Comparison of ENCODE assay signal across 8 mouse cellular contexts in the genomic region with DNA sequence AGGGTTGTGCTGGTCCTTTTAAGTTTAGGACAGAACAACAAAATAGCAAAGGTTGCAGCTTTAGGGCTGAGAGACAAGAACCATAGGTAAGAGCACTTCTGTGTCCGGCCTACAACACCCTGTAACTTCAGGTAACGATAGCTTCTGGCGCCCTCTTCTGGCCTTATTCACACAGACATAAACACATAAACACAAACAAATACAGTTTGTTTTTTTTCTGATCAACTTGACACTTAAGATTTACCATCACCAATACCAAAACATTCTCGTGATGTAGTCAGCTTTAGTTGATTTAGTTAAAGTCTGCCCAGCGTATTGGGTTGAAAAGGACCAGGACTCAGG. TPM values are rescaled to one million over a fixed set of nuclear protein-coding genes. Genes with fewer than 3 reads are reported as not detected.
DNase-seq lines count a peak whose midpoint lies in the region; ATAC-seq and TF ChIP-seq lines count a peak whose summit lies in the region.
"Had no signal": no experiment of that assay in that cellular context is flagged by ENCODE, and none has a peak within 500 bp of the region (broad histone marks: within the 10 kb centered on the region; RNA-seq: fewer than 3 reads in every experiment).

No protein-coding gene starts in this region.

- TF ChIP-seq POLR2A in CH12.LX (IDR thresholded peaks at IDR 0.05; ENCODE audit: low read depth, low read length) = no peak
- TF ChIP-seq POLR2A in bone marrow macrophage, adult 2 months (IDR thresholded peaks at IDR 0.05; ENCODE audit: borderline replicate concordance, low read depth, low read length) = no peak

- dilution Hi-C loops in CH12.LX (cut with MboI; ENCODE audit: extremely low pct_ligation_motif_present, extremely low pct_unique_long_range_greater_than_20kb, low sequenced_read_pairs) = no loop called here

- H3K27ac ChIP-seq in kidney, embryonic 16.5 days (ENCODE audit: low read length) = no peak overlapping the region
- no peak overlapping the region for H3K27ac ChIP-seq in CH12.LX (ENCODE audit: insufficient read depth, low read depth)
- H3K27ac ChIP-seq in bone marrow macrophage, adult 2 months (ENCODE audit: insufficient read depth, low read depth, low read length) = peak overlapping the region; percentile 37
- no peak overlapping the region for H3K27ac ChIP-seq in hindbrain, embryonic 12.5 days
- H3K27ac ChIP-seq: embryonic facial prominence, embryonic 12.5 days had no signal

- H3K4me1 ChIP-seq in kidney, embryonic 16.5 days (ENCODE audit: insufficient read depth, low read length) = no peaks in the 10 kb centered on the region
- peaks cover 3 to 15% of the 10 kb centered on the region in 2 experiments; a peak in 3 of 4 replicates for H3K4me1 ChIP-seq in CH12.LX (ENCODE audit: control insufficient read depth in 1 of 2, insufficient read depth in 2 of 2)
- peaks cover 13% of the 10 kb centered on the region for H3K4me1 ChIP-seq in bone marrow macrophage, adult 2 months (ENCODE audit: control insufficient read depth, insufficient read depth, low read length)
- no peaks in the 10 kb centered on the region for H3K4me1 ChIP-seq in hindbrain, embryonic 12.5 days
- H3K4me1 ChIP-seq: embryonic facial prominence, embryonic 12.5 days had no signal

- peak; percentile 46 for TF ChIP-seq RAD21 in CH12.LX (IDR thresholded peaks at IDR 0.05; ENCODE audit: low read depth, low read length)

- no peak for ATAC-seq in kidney, embryonic 16.5 days (ENCODE audit: low FRiP score, low TSS enrichment)
- no peak for ATAC-seq in cerebellum, adult (ENCODE audit: insufficient number of reproducible peaks, low FRiP score, low TSS enrichment)
- no peak for ATAC-seq in hindbrain, embryonic 12.5 days (ENCODE audit: low FRiP score)

- no peaks in the 10 kb centered on the region for H3K27me3 ChIP-seq in kidney, embryonic 16.5 days (ENCODE audit: insufficient read depth, low read length)
- no peaks in the 10 kb centered on the region for H3K27me3 ChIP-seq in CH12.LX (replicated peaks)
- no peaks in the 10 kb centered on the region for H3K27me3 ChIP-seq in hindbrain, embryonic 12.5 days
- H3K27me3 ChIP-seq: embryonic facial prominence, embryonic 12.5 days had no signal

- no peaks in the 10 kb centered on the region for H3K79me2 ChIP-seq in CH12.LX (replicated peaks; ENCODE audit: control insufficient read depth, extremely low read depth, insufficient read depth, poor library complexity, severe bottlenecking)

- no peaks in the 10 kb centered on the region for H3K9me3 ChIP-seq in kidney, embryonic 16.5 days (ENCODE audit: low read length)
- peaks cover 3% of the 10 kb centered on the region for H3K9me3 ChIP-seq in CH12.LX (replicated peaks; ENCODE audit: low read length)
- H3K9me3 ChIP-seq in hindbrain, embryonic 12.5 days (replicated peaks) = no peaks in the 10 kb centered on the region
- H3K9me3 ChIP-seq: embryonic facial prominence, embryonic 12.5 days had no signal

- H3K9ac ChIP-seq in kidney, embryonic 16.5 days (replicated peaks; ENCODE audit: low read length) = no peak overlapping the region
- H3K9ac ChIP-seq in CH12.LX (ENCODE audit: insufficient read depth, low read depth) = 0 out of 2 replicates have a peak overlapping the region, but pooled peaks have one; percentile 48
- no peak overlapping the region for H3K9ac ChIP-seq in hindbrain, embryonic 12.5 days
- H3K9ac ChIP-seq: embryonic facial prominence, embryonic 12.5 days had no signal

- peak; percentile 36 for DNase-seq in kidney, adult 18-20 months
- peak; percentile 48 for DNase-seq in CH12.LX (ENCODE audit: extremely low read depth)
- peak; percentile 14 for DNase-seq in lung, postnatal 25 days (ENCODE audit: low spot score)

- no peak overlapping the region for H3K4me2 ChIP-seq in kidney, embryonic 16.5 days (replicated peaks; ENCODE audit: low read depth, low read length)
- no peak overlapping the region for H3K4me2 ChIP-seq in CH12.LX (ENCODE audit: insufficient read depth, low read depth, poor library complexity, severe bottlenecking)
- H3K4me2 ChIP-seq in hindbrain, embryonic 12.5 days (replicated peaks) = no peak overlapping the region
- H3K4me2 ChIP-seq: embryonic facial prominence, embryonic 12.5 days had no signal

- TF ChIP-seq EP300 in CH12.LX (IDR thresholded peaks at IDR 0.05; ENCODE audit: low read length) = no peak

- H3K4me3 ChIP-seq in kidney, embryonic 16.5 days (ENCODE audit: low read length) = no peak overlapping the region
- H3K4me3 ChIP-seq in CH12.LX (replicated peaks in 1 of 3; ENCODE audit: low read depth in 2 of 3, low read length in 2 of 3, poor library complexity in 1 of 3) = no peak overlapping the region
- H3K4me3 ChIP-seq in bone marrow macrophage, adult 2 months (ENCODE audit: insufficient read depth, low read length) = no peak overlapping the region
- H3K4me3 ChIP-seq in hindbrain, embryonic 12.5 days = no peak overlapping the region
- H3K4me3 ChIP-seq: embryonic facial prominence, embryonic 12.5 days had no signal

- TF ChIP-seq CTCF in CH12.LX (conservative IDR thresholded peaks at IDR 0.05 in 1 of 2, IDR thresholded peaks at IDR 0.05 in 1 of 2; ENCODE audit: low read depth in 2 of 2, low read length in 2 of 2) = peak; percentile 25 to 57; a peak in 3 of 4 replicates
- no peak for TF ChIP-seq CTCF in bone marrow macrophage, adult 2 months (IDR thresholded peaks at IDR 0.05; ENCODE audit: low read depth, low read length)

- peaks cover 11% of the 10 kb centered on the region; the same call in 1 of the 2 replicates for H3K36me3 ChIP-seq in kidney, embryonic 16.5 days (ENCODE audit: insufficient read depth, low read length)
- peaks cover 2 to 29% of the 10 kb centered on the region in 2 experiments for H3K36me3 ChIP-seq in CH12.LX (replicated peaks in 1 of 2; ENCODE audit: control insufficient read depth in 1 of 2, insufficient read depth in 1 of 2, low read length in 1 of 2)
- H3K36me3 ChIP-seq in hindbrain, embryonic 12.5 days = peaks cover 31% of the 10 kb centered on the region

- WGBS in kidney, embryonic 16.5 days = 46% methylated on average over 5 of the region's 5 CpGs
- WGBS in hindbrain, embryonic 12.5 days = 56% methylated on average over 5 of the region's 5 CpGs

- in situ Hi-C loops in CH12.LX (cut with MboI; ENCODE audit: low pct_ligation_motif_present, low pct_unique_long_range_greater_than_20kb, low sequenced_read_pairs) = loop anchor here (25.0 kb wide), 1 partner anchor 142 kb away; a partner anchor contains a TSS

TF ChIP-seq in CH12.LX, 34 proteins besides CTCF, POLR2A, EP300 and RAD21:
- TF ChIP-seq KAT2A (IDR thresholded peaks at IDR 0.05; ENCODE audit: insufficient replicate concordance, low read length) = no peak
- peak; percentile 20 for TF ChIP-seq SMC3 (IDR thresholded peaks at IDR 0.05; ENCODE audit: low read depth, low read length)
- TF ChIP-seq USF2 (conservative IDR thresholded peaks at IDR 0.05; ENCODE audit: low read depth, low read length) = no peak

RNA-seq across cellular contexts. Expression of a gene that starts 10.6 kb away (rescaled TPM):
- polyA plus RNA-seq in kidney, embryonic 16.5 days (2015; fragmentation: Nextera tagmentation; extraction: Ambion mirVana) = 1.4 and 3.3 TPM in 2 replicates
- total RNA-seq in CH12.LX (2012; rRNA removed) (1.3 TPM in 2 replicates), CH12.LX (2014; rRNA removed) (1.7 and 1.8 TPM in 2 replicates)
- 3.6 and 3.9 TPM in 2 replicates for polyA plus RNA-seq in CH12.LX (2012; ENCODE audit: insufficient read length, low read depth)
- polyA plus RNA-seq in bone marrow macrophage, adult 2 months (2012; ENCODE audit: insufficient read depth, insufficient read length, missing spikeins) = 3.7 and 4.5 TPM in 2 replicates
- polyA plus RNA-seq in hindbrain, embryonic 12.5 days (2016; fragmentation: Nextera tagmentation; extraction: Ambion mirVana) = 4.1 and 5.1 TPM in 2 replicates

RNA-seq across cellular contexts. Expression of a gene that starts 10.6 kb away (rescaled TPM):
- polyA plus RNA-seq in kidney, embryonic 16.5 days (2015; fragmentation: Nextera tagmentation; extraction: Ambion mirVana) = 24.5 and 24.9 TPM in 2 replicates
- total RNA-seq in CH12.LX (2012; rRNA removed) = 12.9 and 14.4 TPM in 2 replicates
- 20.1 and 23.4 TPM in 2 replicates for total RNA-seq in CH12.LX (2014; rRNA removed)
- 10.2 and 11.1 TPM in 2 replicates for polyA plus RNA-seq in CH12.LX (2012; ENCODE audit: insufficient read length, low read depth)
- 16.7 and 17.1 TPM in 2 replicates for polyA plus RNA-seq in bone marrow macrophage, adult 2 months (2012; ENCODE audit: insufficient read depth, insufficient read length, missing spikeins)
- 37.0 and 37.9 TPM in 2 replicates for polyA plus RNA-seq in hindbrain, embryonic 12.5 days (2016; fragmentation: Nextera tagmentation; extraction: Ambion mirVana)

RNA-seq across cellular contexts. Expression of a gene that starts 42.9 kb away (rescaled TPM):
- 29.9 and 31.5 TPM in 2 replicates for polyA plus RNA-seq in kidney, embryonic 16.5 days (2015; fragmentation: Nextera tagmentation; extraction: Ambion mirVana)
- 0.25 and 0.34 TPM in 2 replicates for total RNA-seq in CH12.LX (2012; rRNA removed)
- total RNA-seq in CH12.LX (2014; rRNA removed) = 0.05 and 0.23 TPM in 2 replicates
- 0.09 and 0.11 TPM in 2 replicates for polyA plus RNA-seq in CH12.LX (2012; ENCODE audit: insufficient read length, low read depth)
- 0.23 and 0.39 TPM in 2 replicates for polyA plus RNA-seq in bone marrow macrophage, adult 2 months (2012; ENCODE audit: insufficient read depth, insufficient read length, missing spikeins)
- polyA plus RNA-seq in hindbrain, embryonic 12.5 days (2016; fragmentation: Nextera tagmentation; extraction: Ambion mirVana) = 45.1 and 46.4 TPM in 2 replicates

RNA-seq across cellular contexts. Expression of a gene that starts 56.5 kb away (rescaled TPM):
- 130 and 139 TPM in 2 replicates for polyA plus RNA-seq in kidney, embryonic 16.5 days (2015; fragmentation: Nextera tagmentation; extraction: Ambion mirVana)
- total RNA-seq in CH12.LX (2012; rRNA removed) (10.3 and 11.5 TPM in 2 replicates), CH12.LX (2014; rRNA removed) (12.0 and 12.9 TPM in 2 replicates)
- polyA plus RNA-seq in CH12.LX (2012; ENCODE audit: insufficient read length, low read depth) = 168 and 180 TPM in 2 replicates
- polyA plus RNA-seq in bone marrow macrophage, adult 2 months (2012; ENCODE audit: insufficient read depth, insufficient read length, missing spikeins) = 134 and 138 TPM in 2 replicates
- 140 and 174 TPM in 2 replicates for polyA plus RNA-seq in hindbrain, embryonic 12.5 days (2016; fragmentation: Nextera tagmentation; extraction: Ambion mirVana)

Comparison
In these comparisons a context has a peak if more than half of its experiments do, and no peak if none do; other contexts are left out.
1. RNA of a gene that starts 42.9 kb away (polyA plus RNA-seq): 45.1 to 46.4 TPM in hindbrain, embryonic 12.5 days and 29.9 to 31.5 TPM in kidney, embryonic 16.5 days; 0.23 to 0.39 TPM in bone marrow macrophage, adult 2 months and 0.09 to 0.11 TPM in CH12.LX; every median in the first group is over 10 times any median in the second.
2. Peak in every context shown above with its lines, with median percentiles within 50 percentile points of each other: DNase-seq.